Mouse (Mus musculus) gastrocnemius, adult 2 months (tissue): ENCODE data around the gene Ncoa4. TPM values are rescaled to one million over a fixed set of nuclear protein-coding genes. Genes with fewer than 3 reads are reported as not detected.

ENCODE experiments used
- DNase-seq: peaks from one replicate; pipeline ENCODE4 v3.0.0; 2022
- H3K27ac ChIP-seq: fragments of 200-600 bp; 2 replicates; pipeline ENCODE4 v1.8.1; 2022; ENCODE audit warnings: mild to moderate bottlenecking
- H3K4me3 ChIP-seq: fragments of 200-600 bp; 2 replicates; pipeline ENCODE4 v1.8.1; 2022; ENCODE audit warnings: mild to moderate bottlenecking, moderate library complexity
- CTCF ChIP-seq: fragments of 200-600 bp; IDR thresholded peaks from 2 replicates; pipeline ENCODE4 v1.8.1; 2022; ENCODE audit warnings: antibody characterized with exemption, mild to moderate bottlenecking, moderate library complexity
- intact Hi-C: fragments of 180-260 bp; cut with DNase I; formaldehyde crosslinking; loops from one replicate; pipeline ENCODE4 v1.15.1; 2025
- total RNA-seq, 2 experiments: library from RNA; stranded (reverse); gene quantifications; 2 replicates each; pipeline ENCODE4 v1.2.3; 2021

Ncoa4 gene
- total RNA-seq, 2 experiments from 2014 or later, result 60.8 to 77.6 TPM

GRCm38 (mm10) chr14:32144734-32145133, 14.9 kb upstream of the Ncoa4 start:
- intact Hi-C loops, result no loop called here
- TF ChIP-seq CTCF, result no peak
- no peak for DNase-seq
- Histone ChIP-seq H3K27ac (no peak overlapping the region), H3K4me3 (no peak overlapping the region)

DNA sequence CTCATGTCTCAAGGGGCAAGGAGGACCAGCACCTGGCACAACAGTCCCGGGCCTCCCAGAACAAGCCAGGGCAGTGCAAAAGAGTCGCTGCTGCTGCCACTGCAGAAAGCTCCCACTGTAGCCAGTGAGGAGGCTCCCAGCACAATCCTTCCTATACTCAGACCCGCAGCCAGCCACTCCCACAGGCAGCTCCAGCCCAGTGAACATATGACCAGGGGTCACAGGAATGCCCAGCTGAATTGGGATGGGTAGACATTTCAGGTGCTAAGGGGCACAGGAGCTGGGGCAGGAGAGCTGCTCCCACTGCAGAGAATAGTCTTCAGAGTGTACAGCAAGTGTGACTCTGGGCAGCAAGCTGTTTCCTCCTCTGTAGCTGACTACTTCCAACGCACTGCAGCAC, 14.3 kb upstream of the Ncoa4 start:
- no peak for TF ChIP-seq CTCF
- no peak overlapping the region for H3K4me3 ChIP-seq
- intact Hi-C loops, result no loop called here
- no peak for DNase-seq
- no peak overlapping the region for H3K27ac ChIP-seq

GRCm38 (mm10) chr14:32145809-32146511, 13.7 kb upstream of the Ncoa4 start:
- DNase-seq, result no peak
- H3K4me3 ChIP-seq, result no peak overlapping the region
- TF ChIP-seq CTCF, result no peak
- H3K27ac ChIP-seq, result no peak overlapping the region
- intact Hi-C loops, result no loop called here

GRCm38 (mm10) chr14:32146578-32146977, 13.1 kb upstream of the Ncoa4 start:
- no peak overlapping the region for H3K4me3 ChIP-seq
- H3K27ac ChIP-seq, result no peak overlapping the region
- DNase-seq, result no peak
- intact Hi-C loops, result no loop called here
- TF ChIP-seq CTCF, result no peak

DNA sequence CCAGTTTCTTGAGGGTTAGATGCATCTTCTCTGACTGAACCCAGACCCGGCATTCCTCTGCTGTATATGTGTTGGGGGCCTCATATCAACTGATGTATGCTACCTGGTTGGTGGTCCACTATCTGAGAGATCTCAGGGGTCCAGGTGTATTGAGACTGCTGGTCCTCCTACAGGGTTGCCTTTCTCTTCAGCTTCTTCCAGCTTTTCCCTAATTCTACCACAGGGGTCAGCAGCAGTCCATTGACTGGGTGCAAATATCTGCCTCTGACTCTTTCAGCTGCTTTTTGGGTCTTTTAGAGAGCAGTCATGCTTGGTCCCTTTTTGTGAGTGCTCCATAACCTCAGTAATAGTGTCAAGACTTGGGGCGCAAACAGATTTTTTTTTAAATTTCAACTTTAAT, 8.8 kb upstream of the Ncoa4 start:
- TF ChIP-seq CTCF, result no peak
- H3K27ac ChIP-seq, result no peak overlapping the region
- no peak overlapping the region for H3K4me3 ChIP-seq
- intact Hi-C loops, result no loop called here
- DNase-seq, result no peak

DNA sequence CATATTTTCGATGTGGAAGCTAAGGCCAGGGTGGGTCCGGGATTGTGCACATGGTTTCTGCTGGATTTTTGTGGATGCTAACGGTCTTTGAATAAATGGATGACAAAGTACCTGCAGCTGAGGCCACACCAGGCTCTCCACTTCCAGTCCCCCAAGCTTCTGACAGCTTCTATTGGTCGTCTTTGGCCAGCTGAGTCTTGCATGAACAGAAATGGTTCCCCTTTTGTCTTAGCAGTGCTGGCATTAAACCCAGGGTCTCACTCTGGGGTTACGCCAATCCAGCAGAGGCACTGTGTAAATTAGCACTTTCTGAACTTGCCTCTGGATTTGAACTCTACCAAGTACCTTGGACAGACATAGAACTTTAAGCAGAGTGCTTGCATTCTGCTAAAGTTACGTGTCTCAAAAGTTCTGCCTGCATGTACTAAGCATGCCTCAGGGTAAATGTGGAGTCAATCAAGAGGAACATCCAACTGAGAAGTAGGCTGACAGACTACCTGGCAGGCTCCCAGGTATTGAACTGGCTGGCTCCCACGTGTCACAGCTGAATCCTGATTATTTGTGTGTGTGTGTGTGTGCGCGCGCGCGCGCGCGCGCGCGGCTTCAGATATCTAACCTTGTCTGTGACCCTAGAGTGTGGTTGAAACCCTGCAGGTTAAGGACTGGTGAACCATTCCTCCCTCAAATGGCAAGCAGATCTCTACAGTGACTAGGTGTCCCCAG, 7.3 kb upstream of the Ncoa4 start:
- Histone ChIP-seq H3K4me3 (no peak overlapping the region), H3K27ac (no peak overlapping the region)
- no peak for TF ChIP-seq CTCF
- no peak for DNase-seq
- intact Hi-C loops, result no loop called here

DNA sequence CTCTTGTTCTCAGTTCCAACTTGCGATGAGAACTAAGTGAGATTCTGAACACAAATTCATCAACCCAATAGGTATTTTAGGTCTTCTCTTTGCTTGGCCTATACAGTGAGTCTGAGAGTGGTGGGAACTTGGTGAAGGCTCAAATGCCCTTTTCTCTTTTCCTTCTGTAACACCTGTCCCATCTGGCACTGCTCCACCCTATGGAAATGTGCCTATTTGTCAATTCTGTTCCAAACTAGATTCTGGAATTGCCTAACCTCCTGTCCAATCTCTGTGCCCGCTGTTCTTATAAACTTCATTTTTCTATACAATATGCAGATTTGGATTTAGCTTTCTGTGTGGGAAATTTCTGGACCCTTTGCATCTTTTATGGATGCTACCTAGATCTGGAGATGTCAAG, 6.5 kb upstream of the Ncoa4 start:
- intact Hi-C loops, result no loop called here
- TF ChIP-seq CTCF, result no peak
- Histone ChIP-seq H3K4me3 (no peak overlapping the region), H3K27ac (no peak overlapping the region)
- no peak for DNase-seq

DNA sequence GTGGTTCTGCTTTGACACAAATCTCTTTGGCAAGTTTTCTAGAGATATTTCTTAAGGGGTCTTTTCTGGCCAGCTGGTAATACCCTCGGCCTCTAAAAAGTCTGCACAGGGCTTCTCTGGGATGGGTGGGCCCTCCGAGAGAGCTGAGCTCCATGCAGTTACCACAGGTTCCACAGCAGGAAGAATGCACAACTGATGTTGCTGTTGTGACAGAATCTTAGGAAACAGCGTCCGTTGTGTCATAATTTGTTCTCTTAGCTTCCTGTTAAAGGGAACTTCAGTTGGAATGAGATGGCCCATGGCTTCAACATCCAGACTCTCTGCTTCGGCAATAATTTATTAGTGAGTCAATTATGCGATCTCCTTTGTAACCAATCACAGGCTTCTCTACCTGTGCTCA, 4.9 kb upstream of the Ncoa4 start:
- DNase-seq, result no peak
- intact Hi-C loops, result no loop called here
- Histone ChIP-seq H3K27ac (no peak overlapping the region), H3K4me3 (no peak overlapping the region)
- no peak for TF ChIP-seq CTCF

GRCm38 (mm10) chr14:32159150-32159670, 455 bp upstream of the Ncoa4 start:
- intact Hi-C loops, result no loop called here
- Histone ChIP-seq H3K27ac (peak overlapping the region; percentile 93), H3K4me3 (peak overlapping the region; percentile 77)
- no peak for TF ChIP-seq CTCF
- no peak for DNase-seq

GRCm38 (mm10) chr14:32160563-32160962, 898 bp downstream of the Ncoa4 start:
- H3K4me3 ChIP-seq, result peak overlapping the region; percentile 77
- H3K27ac ChIP-seq, result peak overlapping the region; percentile 93
- intact Hi-C loops, result no loop called here
- DNase-seq, result no peak
- TF ChIP-seq CTCF, result no peak

DNA sequence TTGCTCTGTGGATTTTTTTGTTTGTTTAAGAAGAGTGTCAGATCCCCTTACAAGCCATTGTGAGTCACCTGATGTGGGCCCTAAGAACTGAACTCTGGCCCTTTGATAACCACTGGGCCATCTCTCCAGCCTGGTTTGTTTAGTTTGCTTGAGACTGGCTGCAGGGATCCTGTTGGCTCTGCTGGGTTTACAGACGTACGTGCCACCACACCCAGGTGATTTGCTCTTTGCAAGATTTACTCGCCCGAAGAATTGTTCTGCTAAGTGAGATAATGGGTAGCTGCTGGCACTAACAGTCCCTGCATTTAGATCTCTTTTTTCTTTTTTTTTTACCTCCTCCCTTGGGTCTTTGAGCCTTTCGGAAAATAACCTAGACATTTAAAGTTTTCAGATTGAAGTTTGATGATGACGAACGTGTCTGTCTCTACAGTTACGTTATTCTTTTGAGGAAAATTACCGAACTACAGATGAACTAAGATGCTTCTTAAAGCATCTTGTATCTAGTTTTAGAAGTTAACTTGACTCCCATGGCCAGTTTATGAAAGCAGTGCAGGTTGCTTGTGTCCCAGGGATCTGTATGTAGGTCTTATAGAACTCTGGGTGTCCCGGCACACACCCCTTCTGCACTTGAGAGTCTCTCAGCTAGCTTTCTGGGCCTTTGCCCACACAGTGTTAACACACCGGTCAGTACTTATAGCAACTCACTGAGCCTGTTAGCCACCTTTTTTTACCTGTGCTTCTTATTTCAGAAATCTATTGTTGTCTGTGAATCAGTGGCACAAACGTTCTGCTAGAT, 1.6 kb downstream of the Ncoa4 start:
- Histone ChIP-seq H3K27ac (peak overlapping the region; percentile 93), H3K4me3 (peak overlapping the region; percentile 77)
- intact Hi-C loops, result no loop called here
- DNase-seq, result no peak
- TF ChIP-seq CTCF, result no peak

DNA sequence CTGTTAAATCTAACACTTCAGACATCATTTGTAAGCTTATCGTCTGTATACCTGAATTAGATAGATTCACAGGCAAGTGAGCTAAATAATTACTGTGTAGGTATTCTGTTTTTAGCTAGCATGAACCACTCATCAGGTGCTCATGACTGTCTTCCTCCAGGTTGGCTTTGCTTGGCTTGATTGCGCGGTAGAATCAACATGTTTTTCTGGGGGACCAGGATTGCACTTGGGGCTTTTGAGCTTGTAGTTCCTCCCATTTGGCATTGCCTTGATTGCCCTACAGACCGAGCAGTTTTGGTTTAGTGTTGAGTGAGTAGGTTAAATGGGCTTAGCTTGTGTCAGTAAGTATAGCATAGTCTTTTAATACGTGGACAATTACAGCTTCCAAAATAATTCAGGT, 2.6 kb downstream of the Ncoa4 start:
- no peak for DNase-seq
- Histone ChIP-seq H3K4me3 (no peak overlapping the region), H3K27ac (no peak overlapping the region)
- intact Hi-C loops, result no loop called here
- TF ChIP-seq CTCF, result no peak

- DNase-seq, result no peak
- intact Hi-C loops, result no loop called here
- no peak overlapping the region for H3K4me3 ChIP-seq
- TF ChIP-seq CTCF, result no peak
- H3K27ac ChIP-seq, result no peak overlapping the region
Measured at GRCm38 (mm10) chr14:32163203-32163888, 3.7 kb downstream of the Ncoa4 start.
